Mouse (Mus musculus) adrenal gland, adult 2 months (tissue): Measurements from ENCODE around the gene Cbfa2t3. TPM values are rescaled to one million over a fixed set of nuclear protein-coding genes. Genes with fewer than 3 reads are reported as not detected.

Experiments used
- DNase-seq: peaks from one replicate; pipeline ENCODE4 v3.0.0; 2021
- microRNA-seq, 2 experiments: library from miRNA; unstranded; fragments of <30 nt; microRNA quantifications; one replicate each; pipeline ENCODE4 v1.2.0; 2021
- polyA plus RNA-seq: library from polyadenylated mRNA; depleted of rRNA; stranded (reverse); fragments of >200 nt; gene quantifications from 2 replicates; pipeline ENCODE4 v1.2.3, GENCODE M21; 2012; rRNA removed
- total RNA-seq, 2 experiments: library from RNA; stranded (reverse); gene quantifications; 2 replicates each; pipeline ENCODE4 v1.2.3; 2021

The Cbfa2t3 gene
- total and polyA plus RNA-seq, 3 experiments, result 13.9 to 20.3 (median 16.2) TPM

DNA sequence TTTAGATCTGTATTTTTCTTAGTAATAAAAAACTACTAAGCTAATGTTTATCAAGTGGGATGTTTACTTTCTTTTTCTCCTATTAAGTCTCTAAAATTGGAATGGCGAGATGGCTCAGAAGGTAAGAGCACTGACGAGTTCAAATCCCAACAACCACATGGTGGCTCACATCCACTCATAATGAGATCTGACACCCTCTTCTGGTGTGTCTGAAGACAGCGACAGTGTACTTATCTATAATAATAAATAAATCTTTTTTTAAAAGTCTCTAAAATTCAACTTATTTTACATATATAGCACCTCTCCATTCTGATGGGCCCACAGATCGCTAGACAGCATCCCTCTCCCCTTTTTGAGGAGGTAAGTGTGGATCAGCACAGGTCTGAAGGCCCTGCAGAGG, 88.7 kb downstream of the Cbfa2t3 start:
- no peak for DNase-seq

- DNase-seq, result no peak
Measured at GRCm38 (mm10) chr8:122606810-122607209, 92.1 kb downstream of the Cbfa2t3 start.

- DNase-seq, result no peak
Measured at GRCm38 (mm10) chr8:122605367-122605766, 93.5 kb downstream of the Cbfa2t3 start.

DNA sequence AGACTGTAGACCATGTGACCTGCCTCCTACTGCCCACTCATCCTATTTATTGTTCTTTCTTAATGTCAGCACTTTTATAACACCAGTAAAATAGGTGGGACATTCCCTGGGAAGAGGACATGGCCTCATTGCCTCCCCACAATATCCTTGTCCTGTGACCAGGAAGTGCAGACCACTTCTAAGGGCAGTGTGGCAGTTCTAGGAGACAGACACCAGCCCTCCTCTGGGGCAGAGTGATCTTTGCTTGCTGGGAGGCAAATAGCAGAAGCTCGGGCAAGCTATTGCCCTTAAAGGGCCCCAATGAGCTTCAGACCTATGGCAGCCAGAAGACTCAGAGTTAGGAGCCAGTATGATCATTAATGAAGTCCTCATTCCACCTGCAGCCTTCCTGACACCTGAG, 94.3 kb downstream of the Cbfa2t3 start:
- no peak for DNase-seq

GRCm38 (mm10) chr8:122600666-122601065, 98.2 kb downstream of the Cbfa2t3 start:
- DNase-seq, result no peak

DNA sequence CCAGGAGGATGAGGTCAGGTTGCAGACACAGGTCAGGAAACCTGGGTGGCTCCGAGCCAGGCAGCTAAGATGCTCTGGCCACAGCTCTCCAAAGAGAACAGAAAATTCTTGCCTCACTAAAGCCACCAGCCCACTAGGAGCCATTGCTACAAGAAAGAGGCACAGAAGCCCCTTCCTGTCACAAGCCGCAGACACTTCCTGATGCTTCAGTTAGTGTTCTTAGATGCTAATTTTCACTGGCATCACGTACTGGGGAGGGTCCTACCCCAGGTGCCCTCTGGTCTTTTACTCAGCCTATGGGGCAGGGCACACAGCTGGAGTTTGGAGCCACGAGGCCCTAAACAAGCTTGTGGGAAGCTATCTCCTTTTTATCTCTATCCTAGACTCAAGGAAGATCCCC, 102.9 kb downstream of the Cbfa2t3 start:
- DNase-seq, result no peak

DNA sequence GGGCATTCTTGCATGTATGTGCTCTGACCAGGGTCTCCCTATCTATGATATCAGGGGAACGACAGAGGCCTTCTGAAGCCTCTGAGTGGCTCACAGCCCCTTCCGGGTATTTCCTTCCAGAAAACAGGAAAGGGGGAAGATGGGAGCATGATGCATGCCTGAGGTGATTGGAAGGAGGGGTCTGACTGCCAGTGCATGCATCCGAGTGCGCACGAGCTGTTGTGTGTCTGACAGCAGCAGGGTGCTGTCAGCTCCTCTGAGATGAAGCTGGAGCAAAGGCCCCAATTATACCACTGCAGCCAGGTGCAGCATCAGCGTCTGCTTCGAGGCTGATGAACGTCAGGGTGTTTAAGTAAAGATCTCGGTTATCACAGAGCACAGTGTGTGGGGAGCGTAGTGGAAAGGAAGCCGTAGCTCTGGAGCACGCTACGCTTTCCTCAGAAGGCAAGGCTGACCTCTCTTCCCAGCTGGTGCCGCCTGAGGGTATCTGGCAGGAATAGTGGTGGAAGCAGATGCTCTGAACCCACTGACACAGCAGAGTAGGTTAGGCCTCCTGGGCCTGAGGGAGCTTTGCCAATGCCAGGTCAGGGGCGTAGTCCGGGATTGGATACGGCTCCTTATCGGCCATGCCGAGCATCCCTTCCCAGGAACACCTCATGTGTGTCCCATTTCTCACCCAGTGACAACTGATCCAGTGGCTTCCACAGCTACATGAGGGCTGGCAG, 105.0 kb downstream of the Cbfa2t3 start:
- DNase-seq, result no peak

DNA sequence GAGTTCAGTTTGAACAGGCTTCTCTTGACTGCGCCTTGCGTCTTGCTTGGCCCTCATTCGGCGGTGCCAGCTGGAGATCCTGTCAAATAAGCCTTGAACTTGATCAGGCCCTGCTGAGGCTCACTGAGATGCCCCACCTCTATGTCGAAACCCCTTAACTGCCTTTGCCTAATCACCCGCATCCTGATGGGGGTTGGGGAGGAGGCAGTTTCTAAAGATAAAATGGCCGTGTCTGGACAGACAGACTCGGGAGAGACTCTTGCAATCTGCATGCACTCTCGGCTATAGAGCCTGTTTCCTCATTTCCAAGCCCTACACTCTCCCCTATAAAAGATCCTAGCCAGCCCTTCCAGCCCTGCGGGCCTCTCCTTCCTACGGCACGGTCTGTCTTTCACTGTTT, 105.7 kb downstream of the Cbfa2t3 start:
- no peak for DNase-seq

DNA sequence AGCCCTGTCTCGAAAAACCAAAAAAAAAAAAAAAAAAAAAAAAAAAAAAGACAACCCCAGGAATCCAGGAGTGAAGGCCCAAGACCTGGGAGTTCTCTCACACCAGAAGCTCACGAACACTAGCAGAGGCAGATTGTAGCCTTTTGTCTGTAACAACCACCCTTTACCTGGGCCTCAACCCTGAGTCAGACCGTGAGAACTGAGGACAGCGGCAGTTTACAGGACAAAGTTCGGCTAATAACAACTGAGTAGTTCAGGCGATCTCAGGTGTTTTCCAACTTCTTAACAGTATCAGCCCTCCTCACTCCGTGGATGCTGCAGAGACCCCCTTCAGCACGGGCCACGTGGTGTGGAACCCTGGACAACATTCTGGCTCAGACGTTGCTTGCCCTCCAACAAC, 112.2 kb downstream of the Cbfa2t3 start:
- DNase-seq, result no peak

- peak; percentile 14 for DNase-seq
Measured at GRCm38 (mm10) chr8:122586171-122586570, 112.7 kb downstream of the Cbfa2t3 start.

GRCm38 (mm10) chr8:122585411-122585891, 113.5 kb downstream of the Cbfa2t3 start:
- DNase-seq, result peak; percentile 62

- DNase-seq, result no peak
Measured at GRCm38 (mm10) chr8:122584981-122585380, 113.9 kb downstream of the Cbfa2t3 start.

- DNase-seq, result no peak
Measured at GRCm38 (mm10) chr8:122580926-122581325, 118.0 kb downstream of the Cbfa2t3 start.

DNA sequence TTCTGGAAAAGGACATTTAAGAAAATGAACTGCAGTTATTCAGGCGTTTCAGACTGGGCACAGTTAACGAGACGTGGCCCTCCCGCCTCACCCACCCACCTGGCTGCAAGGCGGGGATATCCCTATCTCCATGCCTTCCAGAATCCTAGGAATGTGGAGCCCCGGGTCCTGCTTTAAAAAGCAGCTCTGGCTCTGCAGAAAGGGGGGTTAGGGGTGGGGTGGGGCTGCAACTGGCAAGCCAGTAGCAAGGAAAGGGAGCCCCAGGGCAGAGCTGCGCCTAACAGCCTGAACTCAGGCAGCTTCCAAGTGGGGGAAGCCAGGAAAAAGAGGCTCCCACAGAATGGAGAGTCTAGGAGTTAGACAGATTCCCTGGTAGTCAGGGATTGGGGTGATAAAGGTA, 119.7 kb downstream of the Cbfa2t3 start:
- DNase-seq, result no peak

DNA sequence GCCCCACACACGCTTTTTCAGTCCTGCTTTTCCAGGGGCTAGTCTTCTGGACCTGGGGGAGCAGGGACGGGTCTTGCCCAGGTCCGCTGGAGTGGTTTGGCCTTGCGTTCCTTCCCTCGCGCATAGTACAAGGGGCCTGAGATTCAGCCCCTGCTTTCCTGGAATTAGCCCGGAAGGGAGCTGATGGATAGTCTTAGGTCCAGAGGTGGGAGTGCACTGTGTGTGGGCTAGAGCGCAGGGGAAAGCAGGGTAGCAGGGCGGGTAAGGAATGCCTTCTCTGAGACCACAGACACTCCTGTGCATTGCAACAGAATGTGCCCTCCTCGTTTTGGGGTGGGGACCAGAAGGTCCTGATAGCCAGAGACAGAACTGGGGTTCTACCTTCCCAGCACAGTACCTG, 121.8 kb downstream of the Cbfa2t3 start:
- DNase-seq, result no peak

- peak; percentile 97 for DNase-seq
Measured at GRCm38 (mm10) chr8:122576648-122577022, 122.3 kb downstream of the Cbfa2t3 start, which contains the start of gene Aprt. TSS of gene Aprt (minus strand) at chr8:122576909.

GRCm38 (mm10) chr8:122575735-122576647, 122.9 kb downstream of the Cbfa2t3 start:
- peak; percentile 24 for DNase-seq

DNA sequence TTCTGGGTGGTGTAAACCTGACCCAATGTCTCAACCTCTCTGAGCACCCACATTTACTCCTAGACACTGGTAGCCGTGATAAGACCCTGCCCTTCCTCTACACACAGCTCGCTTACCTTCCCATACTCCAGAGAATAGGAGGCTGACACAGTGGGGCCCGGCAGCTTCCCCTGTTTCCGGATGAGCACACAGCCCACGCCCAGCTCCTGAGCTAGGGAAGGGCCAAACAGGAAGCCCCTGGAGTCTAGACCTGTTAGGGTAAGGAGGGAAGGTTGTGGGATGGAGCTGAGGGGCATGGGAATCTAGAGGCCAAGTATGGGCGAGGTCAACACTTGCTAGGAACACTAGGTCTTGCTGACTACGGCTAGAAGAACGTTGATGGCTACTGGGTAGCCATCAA, 123.6 kb downstream of the Cbfa2t3 start:
- DNase-seq, result no peak

Small RNA genes lying within 50 kb of the gene (microRNA-seq; reads per million reads assigned to microRNA genes)
- gene Mir6396, result 0 reads per million in 2 experiments

Other genes starting within 250 kb of the Cbfa2t3 start
- not detected for gene Snai3, start 238.4 kb downstream of the Cbfa2t3 start, total RNA-seq
- 0.15 and 0.19 TPM in 2 replicates for gene Snai3, start 238.4 kb downstream of the Cbfa2t3 start, polyA plus RNA-seq
- gene Rnf166, start 223.0 kb downstream of the Cbfa2t3 start, total RNA-seq, result 10 to 100 TPM; 42.8 to 83.8 TPM
- 132 and 157 TPM in 2 replicates for gene Rnf166, start 223.0 kb downstream of the Cbfa2t3 start, polyA plus RNA-seq
- gene Ctu2, start 223.0 kb downstream of the Cbfa2t3 start, total RNA-seq, result 10 to 100 TPM; 15.5 to 18.1 TPM
- gene Ctu2, start 223.0 kb downstream of the Cbfa2t3 start, polyA plus RNA-seq, result 40.6 and 46.7 TPM in 2 replicates
- 10 to 100 TPM; 15.1 to 26.4 TPM for gene Piezo1, start 147.8 kb downstream of the Cbfa2t3 start, total RNA-seq
- gene Piezo1, start 147.8 kb downstream of the Cbfa2t3 start, polyA plus RNA-seq, result 47.5 and 64.7 TPM in 2 replicates
- 1 to 10 TPM; 5.0 to 7.0 TPM for gene Cdt1, start 131.1 kb downstream of the Cbfa2t3 start, total RNA-seq
- gene Cdt1, start 131.1 kb downstream of the Cbfa2t3 start, polyA plus RNA-seq, result 19.9 and 22.4 TPM in 2 replicates
- gene Aprt, start 122.2 kb downstream of the Cbfa2t3 start, total RNA-seq, result 100 to 1,000 TPM in 1 of 2 experiments, 10 to 100 TPM in 1; 56.2 to 106 TPM
- 161 and 176 TPM in 2 replicates for gene Aprt, start 122.2 kb downstream of the Cbfa2t3 start, polyA plus RNA-seq
- gene Galns, start 87.6 kb downstream of the Cbfa2t3 start, total RNA-seq, result 1 to 10 TPM; 6.0 to 7.8 TPM
- gene Galns, start 87.6 kb downstream of the Cbfa2t3 start, polyA plus RNA-seq, result 6.8 and 8.0 TPM in 2 replicates
- 10 to 100 TPM; 53.8 to 55.5 TPM for gene Trappc2l, start 87.5 kb downstream of the Cbfa2t3 start, total RNA-seq
- gene Trappc2l, start 87.5 kb downstream of the Cbfa2t3 start, polyA plus RNA-seq, result 159 and 161 TPM in 2 replicates
- gene Pabpn1l, start 76.4 kb downstream of the Cbfa2t3 start, total RNA-seq, result not detected
- not detected in 2 replicates for gene Pabpn1l, start 76.4 kb downstream of the Cbfa2t3 start, polyA plus RNA-seq
- 10 to 100 TPM; 40.4 to 42.3 TPM for gene Acsf3, start 76.4 kb upstream of the Cbfa2t3 start, total RNA-seq
- gene Acsf3, start 76.4 kb upstream of the Cbfa2t3 start, polyA plus RNA-seq, result 44.4 and 45.8 TPM in 2 replicates
- gene Cdh15, start 148.9 kb upstream of the Cbfa2t3 start, total RNA-seq, result under 1 TPM; 0.79 to 0.95 TPM
- gene Cdh15, start 148.9 kb upstream of the Cbfa2t3 start, polyA plus RNA-seq, result 0.72 and 0.79 TPM in 2 replicates